Mouse (Mus musculus) 3134 (cell line): ENCODE data around the gene Bmp8b.
"Not testable (repeated sequence)": the region's sequence is repeated elsewhere in the genome, so short reads cannot be mapped to it uniquely, and the experiment has no call there.

ENCODE experiments used
- DNase-seq: peaks from one replicate; pipeline ENCODE4 v3.0.0-alpha.2; 2011; ENCODE audit warnings: low spot score; ENCODE audit not compliant: insufficient read length; ENCODE audit errors: extremely low read depth

Bmp8b gene

DNA sequence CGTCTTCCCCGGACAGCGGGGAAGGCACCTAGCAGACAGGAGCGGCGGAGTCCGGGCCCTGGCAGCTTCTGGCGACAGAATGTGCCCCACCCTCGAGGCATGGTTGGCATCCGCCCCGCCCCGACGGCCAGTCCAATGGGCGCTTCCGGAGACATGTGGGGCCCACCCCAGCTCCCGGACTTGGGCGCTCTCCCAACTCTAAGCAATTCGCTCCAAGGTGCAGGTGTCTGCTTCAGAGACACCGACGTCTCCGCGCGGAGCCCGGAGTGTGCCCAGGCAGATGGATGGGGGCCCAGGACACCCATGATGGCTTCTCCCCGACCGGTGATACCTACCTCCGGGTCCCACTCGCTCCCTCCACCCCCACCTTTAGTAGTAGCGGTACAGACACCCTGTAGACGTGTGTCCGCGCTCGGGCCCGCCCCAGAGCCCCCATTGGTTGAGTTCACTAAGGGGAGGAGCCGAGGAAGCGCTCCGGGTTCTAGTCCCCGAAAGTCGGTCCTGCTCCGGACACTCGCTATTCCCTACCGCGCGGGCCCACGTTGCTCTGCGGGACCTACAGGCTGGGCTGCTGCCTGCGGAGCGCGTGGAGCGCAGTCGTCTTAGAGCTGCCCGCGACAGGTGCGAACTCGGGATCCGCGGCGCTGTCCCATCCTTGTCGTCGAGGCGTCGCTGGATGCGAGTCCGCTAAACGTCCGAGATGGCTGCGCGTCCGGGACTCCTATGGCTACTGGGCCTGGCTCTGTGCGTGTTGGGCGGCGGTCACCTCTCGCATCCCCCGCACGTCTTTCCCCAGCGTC, at the start of gene Bmp8b:
Gene Bmp8b (plus strand): TSS at position 515 of the 800 bp plus-strand sequence.
- DNase-seq, result no peak

GRCm38 (mm10) chr4:123056560-123057109, 48.3 kb upstream of the Bmp8b start:
- DNase-seq, result no peak

DNA sequence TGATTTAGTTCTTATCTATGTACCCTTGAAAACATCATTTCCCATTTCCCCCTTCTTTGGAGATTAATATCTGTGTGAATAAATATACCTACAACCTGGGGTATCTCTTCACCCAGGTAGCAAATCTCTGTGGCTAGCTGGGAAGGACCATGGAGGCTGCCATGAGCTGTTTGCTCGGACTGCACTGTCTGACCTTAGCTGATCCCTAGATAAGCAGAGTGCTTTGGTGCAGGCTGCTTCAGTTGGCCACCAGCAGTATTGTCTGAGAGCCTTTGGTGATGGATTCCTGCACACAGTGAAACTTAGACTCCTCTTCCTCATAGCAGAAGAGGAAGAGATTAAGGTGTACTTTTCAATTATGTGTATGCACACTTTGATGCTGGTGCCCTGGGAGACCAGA, 47.0 kb upstream of the Bmp8b start:
- DNase-seq, result no peak

DNA sequence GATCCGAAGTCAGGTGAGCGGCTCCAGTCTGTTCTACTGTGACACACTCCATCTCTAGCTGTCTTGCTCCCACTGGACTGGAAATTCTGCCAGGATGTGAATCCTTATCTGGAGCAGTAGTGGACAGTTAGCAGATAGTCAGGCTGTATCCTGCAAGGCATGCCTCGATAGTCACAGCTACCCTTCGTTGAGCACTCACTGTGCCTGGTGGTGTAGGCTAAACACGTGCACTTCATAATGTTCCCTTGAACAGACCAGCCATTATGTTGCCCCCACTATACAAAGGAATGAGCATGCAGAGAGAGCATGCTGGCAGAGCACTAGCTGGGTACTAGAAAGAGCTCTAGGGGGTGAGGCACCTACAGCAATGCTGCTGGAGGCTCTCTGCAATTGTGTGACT, 43.2 kb upstream of the Bmp8b start:
- no peak for DNase-seq

- DNase-seq, result no peak
These were observed 36.3 kb upstream of the Bmp8b start for GRCm38 (mm10) chr4:123068646-123069045.

DNA sequence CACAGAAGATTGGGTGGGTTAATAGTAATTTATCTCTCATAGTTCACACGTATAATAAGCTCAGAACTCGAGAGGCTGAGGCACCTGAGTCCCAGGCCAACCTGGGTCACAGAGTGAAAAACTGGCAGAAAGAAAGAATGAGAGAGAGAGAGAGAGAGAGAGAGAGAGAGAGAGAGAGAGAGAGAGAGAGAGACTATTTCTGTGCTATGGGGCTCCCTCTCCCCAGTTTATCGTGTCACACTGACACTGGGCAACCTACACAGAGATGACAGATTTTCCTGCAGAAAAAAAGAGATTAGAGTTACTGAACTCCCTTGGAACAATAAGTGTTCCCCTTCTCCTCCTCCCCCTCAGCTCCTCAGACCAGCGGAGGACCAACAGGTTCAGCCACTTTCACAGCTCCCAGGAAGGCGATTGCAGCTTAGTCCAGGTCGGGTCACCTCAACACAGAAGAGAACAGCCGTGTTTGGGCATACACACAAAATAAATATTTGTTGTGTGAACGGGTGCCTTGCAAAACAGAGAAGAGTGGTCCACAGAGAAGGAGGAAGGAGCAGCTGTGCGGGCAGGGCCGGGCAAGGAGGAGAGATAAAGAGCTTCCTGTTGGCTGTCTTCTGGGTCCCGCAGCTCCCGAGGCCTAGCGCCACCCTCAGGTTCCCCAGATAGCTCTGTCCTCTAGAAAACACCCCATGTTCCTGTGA, 33.5 kb upstream of the Bmp8b start:
- DNase-seq, result no peak

DNA sequence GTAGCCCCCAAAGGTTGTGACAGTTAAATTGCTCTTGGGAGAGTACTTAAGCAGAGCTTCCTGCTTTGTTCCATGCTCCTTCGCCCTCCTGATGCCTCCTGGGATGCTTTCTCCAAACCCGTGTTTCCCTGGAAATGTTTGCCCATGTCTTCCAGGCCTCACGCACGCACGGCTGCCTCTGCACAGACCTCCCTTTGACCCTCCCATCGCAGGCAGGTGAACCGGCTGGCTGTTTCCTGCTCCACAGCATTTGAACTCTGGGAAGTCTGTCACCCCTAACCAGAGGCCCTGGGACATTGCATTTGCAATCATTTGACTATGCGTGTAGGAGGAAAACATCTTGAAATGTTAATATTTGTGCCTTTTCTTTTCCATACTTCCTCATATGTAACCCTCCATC, 28.0 kb upstream of the Bmp8b start:
- no peak for DNase-seq

DNA sequence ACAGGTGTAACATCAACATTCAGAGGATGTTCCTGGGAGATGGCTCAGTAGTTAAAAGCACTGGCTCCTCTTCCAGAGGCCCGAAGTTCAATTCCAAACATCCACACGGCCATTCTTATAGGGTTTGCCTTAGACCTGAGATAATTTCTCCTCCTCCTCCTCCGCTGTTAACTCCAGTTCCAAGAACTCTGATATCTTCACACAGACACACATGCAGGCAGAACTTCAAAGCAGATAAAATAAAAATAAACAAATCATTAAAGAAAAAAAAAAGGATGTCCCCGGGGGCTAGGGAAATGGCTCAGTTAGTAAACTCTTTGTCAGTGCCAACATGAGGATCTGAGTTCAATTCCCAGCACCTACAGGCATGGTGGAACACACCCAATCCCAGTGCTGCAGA, 26.7 kb upstream of the Bmp8b start:
- DNase-seq, result no peak

DNA sequence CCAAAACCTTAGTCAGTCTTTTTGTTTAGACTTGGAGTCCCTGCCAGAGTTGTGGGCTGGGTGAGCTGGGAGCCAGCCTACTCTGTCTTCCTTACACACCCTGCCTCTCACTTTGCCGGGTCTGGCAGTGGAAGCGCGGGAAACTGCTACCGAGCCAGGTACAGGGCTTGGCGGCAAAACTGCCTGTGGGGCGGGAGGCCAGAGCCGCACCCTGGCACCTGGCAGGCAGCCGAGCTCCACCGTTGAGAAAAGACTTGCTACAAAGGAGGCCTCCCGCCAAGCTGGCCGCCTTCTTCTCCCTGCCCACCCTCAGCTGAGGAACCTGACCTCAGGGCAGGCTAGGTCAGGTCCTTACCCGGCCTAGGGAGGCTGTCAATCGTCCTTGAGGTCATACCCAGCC, 24.2 kb upstream of the Bmp8b start:
- peak; percentile 77 for DNase-seq

DNA sequence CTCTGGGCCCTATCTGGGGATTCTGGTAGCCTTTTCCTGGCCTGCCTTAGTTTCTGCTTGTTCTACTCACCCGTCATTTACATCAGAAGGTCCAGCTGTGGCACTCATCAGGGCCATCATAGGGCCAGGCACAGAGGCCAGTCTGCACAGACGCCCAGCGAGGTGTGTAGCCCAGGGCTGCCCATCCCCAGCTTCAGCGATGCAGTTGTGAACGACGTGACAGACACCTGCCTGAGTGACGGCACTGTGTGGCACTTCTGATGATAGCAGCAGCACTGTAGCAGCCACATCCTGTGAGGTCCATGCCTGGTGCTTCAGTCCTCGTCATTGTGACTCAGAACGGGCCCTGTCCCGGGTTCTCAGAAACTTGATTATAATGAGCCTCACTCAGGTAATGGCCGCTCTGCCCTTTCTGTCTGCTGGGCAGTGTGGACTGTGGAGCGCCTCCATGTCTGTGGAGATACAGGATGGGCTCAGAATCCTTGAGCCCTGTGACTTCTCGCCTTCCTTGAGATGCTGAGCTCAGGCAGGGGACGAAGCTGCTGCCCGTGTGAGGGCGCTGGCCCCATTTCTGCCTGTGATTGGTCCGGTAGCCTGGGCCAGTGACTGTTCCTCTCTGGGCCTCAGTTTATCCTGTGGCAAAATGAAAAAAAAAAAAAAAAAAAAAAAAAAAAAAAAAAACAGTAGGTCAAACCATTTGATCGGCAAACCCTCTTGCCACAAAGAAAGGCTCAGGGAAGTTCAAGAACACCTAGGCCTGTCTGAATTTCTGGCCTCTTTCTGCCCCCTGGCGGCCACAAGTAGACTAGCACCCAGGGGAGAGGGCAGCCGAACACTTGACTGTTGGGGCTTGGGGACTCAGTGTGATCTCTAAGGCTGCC, 22.4 kb upstream of the Bmp8b start:
- peak; percentile 26 for DNase-seq

DNA sequence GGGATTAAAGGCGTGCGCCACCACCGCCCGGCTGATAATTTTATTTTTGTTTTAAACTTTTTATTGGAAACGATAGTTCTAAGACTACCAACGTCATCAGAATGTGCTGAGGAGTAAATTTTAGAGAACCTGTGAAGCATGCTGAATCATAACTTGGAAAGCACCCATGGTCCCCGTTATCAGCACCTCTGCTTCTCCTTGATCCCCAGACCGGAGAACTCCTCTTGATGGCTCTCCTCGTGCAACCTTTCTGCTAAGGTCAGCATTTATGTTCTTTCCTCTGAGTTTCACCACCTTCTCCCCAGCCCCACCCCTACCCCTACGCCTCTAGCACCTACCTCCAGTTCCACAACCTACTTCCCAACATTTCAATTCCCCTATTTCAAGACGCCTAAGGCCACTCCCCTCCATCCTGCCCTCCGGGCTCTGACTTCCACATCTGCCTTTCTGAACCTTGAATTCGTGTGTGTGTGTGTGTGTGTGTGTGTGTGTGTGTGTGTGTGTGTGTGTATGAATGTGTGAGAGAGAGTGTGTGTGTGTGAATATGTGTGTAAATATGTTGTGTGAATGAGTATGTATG, 21.6 kb upstream of the Bmp8b start:
- no peak for DNase-seq

- DNase-seq, result no peak
These were observed 19.7 kb upstream of the Bmp8b start for GRCm38 (mm10) chr4:123085290-123085689.

DNA sequence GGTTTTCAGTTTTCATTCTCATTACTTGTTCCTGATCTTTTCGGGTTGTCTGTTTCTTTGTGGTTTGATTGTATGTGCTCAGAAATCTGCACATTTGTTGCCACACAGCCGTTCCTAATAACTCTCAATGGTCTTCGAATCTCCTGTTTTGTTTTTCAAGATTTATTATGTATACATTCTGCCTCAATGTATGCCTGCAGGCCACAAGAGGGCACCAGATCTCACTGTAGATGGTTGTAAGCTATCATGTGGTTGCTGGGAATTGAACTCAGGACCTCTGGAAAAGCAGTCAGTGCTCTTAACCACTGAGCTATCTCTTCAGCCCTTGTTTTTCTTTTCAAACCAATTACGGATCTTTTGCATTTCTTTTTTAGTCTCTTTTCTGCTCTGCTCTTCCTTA, 18.6 kb upstream of the Bmp8b start:
- DNase-seq, result no peak

DNA sequence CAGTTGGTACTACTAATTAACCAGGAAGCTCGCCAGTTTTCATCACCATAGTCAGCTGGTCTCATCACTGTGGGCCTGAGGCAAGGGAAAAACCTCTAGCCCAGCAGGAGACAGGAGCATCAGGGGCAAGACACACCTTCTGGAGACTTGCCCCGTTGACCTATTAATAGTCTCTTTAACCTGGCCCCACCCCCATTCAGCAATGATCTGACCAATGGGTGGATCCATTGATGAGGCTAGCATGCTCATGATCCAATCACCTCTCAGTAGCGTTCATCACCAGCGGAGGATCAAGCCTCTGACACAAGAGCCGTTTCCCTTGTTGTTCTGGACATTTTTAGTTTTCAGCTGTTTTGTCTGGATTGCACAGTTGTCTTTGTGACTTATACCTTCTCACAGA, 12.3 kb upstream of the Bmp8b start:
- no peak for DNase-seq

- DNase-seq, result no peak
These were observed 11.7 kb upstream of the Bmp8b start for GRCm38 (mm10) chr4:123093064-123093776.

DNA sequence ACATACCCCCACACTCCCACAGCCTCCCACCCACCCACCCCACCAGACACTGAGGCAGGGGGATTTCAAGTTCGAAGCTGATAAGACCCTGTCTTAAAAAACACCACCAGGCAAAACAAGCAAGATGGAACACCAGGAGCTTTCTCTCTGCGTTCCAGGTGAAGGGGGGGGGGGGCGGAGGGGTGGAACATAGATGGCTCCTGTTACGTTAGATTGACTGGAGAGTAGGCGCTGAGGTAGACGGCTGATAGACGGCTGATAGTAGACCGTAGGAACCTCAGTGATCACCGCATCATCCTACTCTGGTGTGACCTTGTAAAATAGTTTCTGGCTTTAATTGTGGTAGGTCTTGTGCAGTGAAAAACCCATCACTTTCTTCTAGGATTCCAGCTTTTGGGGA, 11.1 kb upstream of the Bmp8b start:
- no peak for DNase-seq

GRCm38 (mm10) chr4:123105451-123105790, 456 bp downstream of the Bmp8b start:
- DNase-seq, result no peak

DNA sequence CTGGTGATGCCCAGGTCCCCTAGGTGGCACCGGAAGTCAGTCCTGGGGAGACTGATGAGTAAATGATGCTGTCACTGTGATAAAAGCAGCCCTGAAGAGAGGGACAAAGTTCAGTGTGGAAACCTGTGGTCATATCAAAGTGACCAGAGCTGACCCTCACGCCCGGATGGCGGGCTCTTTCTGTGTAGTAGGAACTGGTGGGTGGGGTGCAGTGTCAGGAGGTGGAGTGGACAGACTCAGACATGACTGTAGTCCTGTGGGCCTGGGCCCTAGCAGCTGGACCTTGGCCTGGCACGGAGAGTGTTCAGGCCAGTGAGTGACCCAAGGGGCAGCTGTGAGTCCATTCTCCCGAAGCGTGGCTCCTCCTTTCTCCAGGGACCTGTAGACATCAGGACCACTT, 964 bp downstream of the Bmp8b start:
- not testable (repeated sequence) for DNase-seq

DNA sequence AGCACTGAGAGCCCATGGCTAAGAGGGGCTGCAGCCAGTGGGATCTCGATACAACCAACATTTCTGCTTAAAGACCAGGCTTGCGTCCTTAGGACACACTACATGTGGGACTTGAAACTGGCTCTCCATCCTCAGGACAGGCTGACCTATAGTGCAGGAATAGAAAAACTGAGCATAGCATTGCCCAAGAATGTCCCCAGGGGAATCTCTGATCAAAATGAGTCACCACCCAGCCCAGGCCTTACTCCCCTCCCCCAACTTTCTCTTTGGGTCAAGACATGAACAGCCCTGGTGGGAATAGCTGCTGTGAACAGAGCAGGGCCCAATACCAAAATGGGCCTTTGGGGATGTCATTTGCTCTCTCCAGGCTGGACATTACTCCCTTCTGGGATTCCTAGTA, 1.9 kb downstream of the Bmp8b start:
- DNase-seq, result peak; percentile 27

- DNase-seq, result no peak
These were observed 3.1 kb downstream of the Bmp8b start for GRCm38 (mm10) chr4:123108056-123108455.
